Mouse (Mus musculus): ENCODE results near the gene Tmem132b. TPM values are rescaled to one million over a fixed set of nuclear protein-coding genes. Genes with fewer than 3 reads are reported as not detected.

Gene Tmem132b
- polyA plus RNA-seq, 1 experiment: under 0.01 TPM

- H3K79me3 ChIP-seq (ENCODE audit: low read depth): no peaks in the 10 kb centered on the region
- H3K27me3 ChIP-seq (ENCODE audit: control insufficient read depth, insufficient read depth, insufficient read length): no peaks in the 10 kb centered on the region
- no peak overlapping the region for H3K4me3 ChIP-seq (ENCODE audit: insufficient read depth, poor library complexity, severe bottlenecking)
- H3K79me2 ChIP-seq (ENCODE audit: control insufficient read depth, insufficient read depth): no peaks in the 10 kb centered on the region
- TF ChIP-seq USF1 (IDR thresholded peaks at IDR 0.05; ENCODE audit: low read depth) (no peak), CTCF (IDR thresholded peaks at IDR 0.05; ENCODE audit: control insufficient read depth, insufficient read depth, insufficient read length) (no peak), MAX (IDR thresholded peaks at IDR 0.05) (no peak), MYOD1 (IDR thresholded peaks at IDR 0.05; ENCODE audit: control insufficient read depth, insufficient read length, low read depth) (no peak), MYOG (IDR thresholded peaks at IDR 0.05; ENCODE audit: control insufficient read depth, extremely low read depth, insufficient read length) (no peak), FOSL1 (IDR thresholded peaks at IDR 0.05; ENCODE audit: insufficient read depth, low read length, poor library complexity, severe bottlenecking) (no peak), CEBPB (IDR thresholded peaks at IDR 0.05; ENCODE audit: low read depth) (no peak)
- H3ac ChIP-seq (ENCODE audit: control insufficient read depth, insufficient read length, low read depth): no peak overlapping the region
- H3K36me3 ChIP-seq (ENCODE audit: control insufficient read depth, insufficient read depth): no peaks in the 10 kb centered on the region
Observed at GRCm38 (mm10) chr5:125767950-125768349, 236.4 kb downstream of the Tmem132b start.

- H3K4me3 ChIP-seq (ENCODE audit: insufficient read depth, poor library complexity, severe bottlenecking): no peak overlapping the region
- H3ac ChIP-seq (ENCODE audit: control insufficient read depth, insufficient read length, low read depth): no peak overlapping the region
- H3K79me3 ChIP-seq (ENCODE audit: low read depth): no peaks in the 10 kb centered on the region
- H3K79me2 ChIP-seq (ENCODE audit: control insufficient read depth, insufficient read depth): no peaks in the 10 kb centered on the region
- TF ChIP-seq FOSL1 (IDR thresholded peaks at IDR 0.05; ENCODE audit: insufficient read depth, low read length, poor library complexity, severe bottlenecking): no peak
- no peak for TF ChIP-seq CEBPB (IDR thresholded peaks at IDR 0.05; ENCODE audit: low read depth)
- TF ChIP-seq MYOD1 (IDR thresholded peaks at IDR 0.05; ENCODE audit: control insufficient read depth, insufficient read length, low read depth): no peak
- no peak for TF ChIP-seq MAX (IDR thresholded peaks at IDR 0.05)
- no peak for TF ChIP-seq CTCF (IDR thresholded peaks at IDR 0.05; ENCODE audit: control insufficient read depth, insufficient read depth, insufficient read length)
- TF ChIP-seq MYOG (IDR thresholded peaks at IDR 0.05; ENCODE audit: control insufficient read depth, extremely low read depth, insufficient read length): no peak
- TF ChIP-seq USF1 (IDR thresholded peaks at IDR 0.05; ENCODE audit: low read depth): no peak
- no peaks in the 10 kb centered on the region for H3K36me3 ChIP-seq (ENCODE audit: control insufficient read depth, insufficient read depth)
- no peaks in the 10 kb centered on the region for H3K27me3 ChIP-seq (ENCODE audit: control insufficient read depth, insufficient read depth, insufficient read length)
Observed at GRCm38 (mm10) chr5:125772238-125772637, 240.7 kb downstream of the Tmem132b start.

- no peaks in the 10 kb centered on the region for H3K79me2 ChIP-seq (ENCODE audit: control insufficient read depth, insufficient read depth)
- H3K79me3 ChIP-seq (ENCODE audit: low read depth): no peaks in the 10 kb centered on the region
- H3ac ChIP-seq (ENCODE audit: control insufficient read depth, insufficient read length, low read depth): no peak overlapping the region
- TF ChIP-seq CTCF (IDR thresholded peaks at IDR 0.05; ENCODE audit: control insufficient read depth, insufficient read depth, insufficient read length) (no peak), MYOD1 (IDR thresholded peaks at IDR 0.05; ENCODE audit: control insufficient read depth, insufficient read length, low read depth) (no peak), CEBPB (IDR thresholded peaks at IDR 0.05; ENCODE audit: low read depth) (no peak), USF1 (IDR thresholded peaks at IDR 0.05; ENCODE audit: low read depth) (no peak), MYOG (IDR thresholded peaks at IDR 0.05; ENCODE audit: control insufficient read depth, extremely low read depth, insufficient read length) (no peak), MAX (IDR thresholded peaks at IDR 0.05) (no peak), FOSL1 (IDR thresholded peaks at IDR 0.05; ENCODE audit: insufficient read depth, low read length, poor library complexity, severe bottlenecking) (no peak)
- H3K27me3 ChIP-seq (ENCODE audit: control insufficient read depth, insufficient read depth, insufficient read length): no peaks in the 10 kb centered on the region
- H3K36me3 ChIP-seq (ENCODE audit: control insufficient read depth, insufficient read depth): no peaks in the 10 kb centered on the region
- no peak overlapping the region for H3K4me3 ChIP-seq (ENCODE audit: insufficient read depth, poor library complexity, severe bottlenecking)
Observed at GRCm38 (mm10) chr5:125772756-125773155, 241.2 kb downstream of the Tmem132b start.

GRCm38 (mm10) chr5:125780332-125780731 is 248.8 kb downstream of the Tmem132b start:
- Histone ChIP-seq H3K36me3 (ENCODE audit: control insufficient read depth, insufficient read depth) (no peaks in the 10 kb centered on the region), H3ac (ENCODE audit: control insufficient read depth, insufficient read length, low read depth) (no peak overlapping the region), H3K79me2 (ENCODE audit: control insufficient read depth, insufficient read depth) (no peaks in the 10 kb centered on the region), H3K4me3 (ENCODE audit: insufficient read depth, poor library complexity, severe bottlenecking) (no peak overlapping the region), H3K27me3 (ENCODE audit: control insufficient read depth, insufficient read depth, insufficient read length) (no peaks in the 10 kb centered on the region), H3K79me3 (ENCODE audit: low read depth) (no peaks in the 10 kb centered on the region)
- TF ChIP-seq MYOG (IDR thresholded peaks at IDR 0.05; ENCODE audit: control insufficient read depth, extremely low read depth, insufficient read length) (no peak), MAX (IDR thresholded peaks at IDR 0.05) (no peak), USF1 (IDR thresholded peaks at IDR 0.05; ENCODE audit: low read depth) (no peak), MYOD1 (IDR thresholded peaks at IDR 0.05; ENCODE audit: control insufficient read depth, insufficient read length, low read depth) (no peak), CTCF (IDR thresholded peaks at IDR 0.05; ENCODE audit: control insufficient read depth, insufficient read depth, insufficient read length) (no peak)

- TF ChIP-seq MYOD1 (IDR thresholded peaks at IDR 0.05; ENCODE audit: control insufficient read depth, insufficient read length, low read depth) (no peak), FOSL1 (IDR thresholded peaks at IDR 0.05; ENCODE audit: insufficient read depth, low read length, poor library complexity, severe bottlenecking) (no peak), CTCF (IDR thresholded peaks at IDR 0.05; ENCODE audit: control insufficient read depth, insufficient read depth, insufficient read length) (no peak), MAX (IDR thresholded peaks at IDR 0.05) (no peak), USF1 (IDR thresholded peaks at IDR 0.05; ENCODE audit: low read depth) (no peak), CEBPB (IDR thresholded peaks at IDR 0.05; ENCODE audit: low read depth) (no peak), MYOG (IDR thresholded peaks at IDR 0.05; ENCODE audit: control insufficient read depth, extremely low read depth, insufficient read length) (no peak)
- Histone ChIP-seq H3K79me3 (ENCODE audit: low read depth) (no peaks in the 10 kb centered on the region), H3K79me2 (ENCODE audit: control insufficient read depth, insufficient read depth) (no peaks in the 10 kb centered on the region), H3ac (ENCODE audit: control insufficient read depth, insufficient read length, low read depth) (no peak overlapping the region), H3K36me3 (ENCODE audit: control insufficient read depth, insufficient read depth) (no peaks in the 10 kb centered on the region), H3K4me3 (ENCODE audit: insufficient read depth, poor library complexity, severe bottlenecking) (no peak overlapping the region), H3K27me3 (ENCODE audit: control insufficient read depth, insufficient read depth, insufficient read length) (no peaks in the 10 kb centered on the region)
Observed at GRCm38 (mm10) chr5:125792643-125793042, 261.1 kb downstream of the Tmem132b start.

GRCm38 (mm10) chr5:125794318-125794717 is 262.7 kb downstream of the Tmem132b start:
- no peak for TF ChIP-seq CTCF (IDR thresholded peaks at IDR 0.05; ENCODE audit: control insufficient read depth, insufficient read depth, insufficient read length)
- Histone ChIP-seq H3K79me3 (ENCODE audit: low read depth) (no peaks in the 10 kb centered on the region), H3K36me3 (ENCODE audit: control insufficient read depth, insufficient read depth) (no peaks in the 10 kb centered on the region), H3ac (ENCODE audit: control insufficient read depth, insufficient read length, low read depth) (no peak overlapping the region), H3K79me2 (ENCODE audit: control insufficient read depth, insufficient read depth) (no peaks in the 10 kb centered on the region), H3K27me3 (ENCODE audit: control insufficient read depth, insufficient read depth, insufficient read length) (no peaks in the 10 kb centered on the region), H3K4me3 (ENCODE audit: insufficient read depth, poor library complexity, severe bottlenecking) (no peak overlapping the region)
